Mouse (Mus musculus) limb, embryonic 15.5 days (tissue): ENCODE results near the gene Mprip. TPM values are rescaled to one million over a fixed set of nuclear protein-coding genes. Genes with fewer than 3 reads are reported as not detected.

ENCODE experiments used
- ATAC-seq: fragments of 200-750 bp; cut with Nextera tagmentation; 2 replicates; pipeline ENCODE4 v1.8.0; 2017; ENCODE audit warnings: low read depth, moderate TSS enrichment; ENCODE audit not compliant: insufficient number of reproducible peaks, low FRiP score, low TSS enrichment
- H3K27ac ChIP-seq: fragments of 300-500 bp; sonication (generic); 2 replicates; pipeline ENCODE4 v1.5.1; 2015; ENCODE audit warnings: moderate library complexity, mild to moderate bottlenecking, inconsistent platforms
- H3K27me3 ChIP-seq: fragments of 300-500 bp; sonication (generic); 2 replicates; pipeline ENCODE4 v1.6.1; 2015; ENCODE audit warnings: inconsistent platforms
- H3K36me3 ChIP-seq: fragments of 300-500 bp; sonication (generic); 2 replicates; pipeline ENCODE4 v1.6.1; 2015; ENCODE audit warnings: inconsistent platforms
- H3K4me1 ChIP-seq: fragments of 300-500 bp; sonication (generic); 2 replicates; pipeline ENCODE4 v1.6.1; 2015; ENCODE audit warnings: inconsistent platforms
- H3K4me2 ChIP-seq: fragments of 300-500 bp; sonication (generic); 2 replicates; pipeline ENCODE4 v1.6.1; 2015; ENCODE audit warnings: mild to moderate bottlenecking, inconsistent platforms
- H3K4me3 ChIP-seq: fragments of 300-500 bp; sonication (generic); 2 replicates; pipeline ENCODE4 v1.5.1; 2015; ENCODE audit warnings: mild to moderate bottlenecking, inconsistent platforms
- H3K9ac ChIP-seq: fragments of 300-500 bp; sonication (generic); 2 replicates; pipeline ENCODE4 v1.6.1; 2015; ENCODE audit warnings: inconsistent platforms
- H3K9me3 ChIP-seq: fragments of 300-500 bp; sonication (generic); 2 replicates; pipeline ENCODE4 v1.6.1; 2016; ENCODE audit warnings: inconsistent platforms
- WGBS: fragments of 180-500 bp; shearing (Covaris S2); methylation state at CpG from one replicate; pipeline ENCODE4 v1.1.7; 2015; 5-methylcytosine and 5-hydroxymethylcytosine counted together
- polyA plus RNA-seq: library from polyadenylated mRNA; unstranded; fragments of >200 nt; fragmentation: Nextera tagmentation; extraction: Ambion mirVana; gene quantifications from 2 replicates; pipeline ENCODE4 v1.2.1, GENCODE M21; 2015

The Mprip gene
- polyA plus RNA-seq, 1 experiment from 2014 or later = 55.4 TPM

GRCm38 (mm10) chr11:59786444-59787198 is 125.5 kb downstream of the Mprip start:
- Histone ChIP-seq H3K4me2 (peak overlapping the region; percentile 97), H3K9me3 (no peaks in the 10 kb centered on the region), H3K27me3 (no peaks in the 10 kb centered on the region), H3K36me3 (peaks cover 5% of the 10 kb centered on the region), H3K4me3 (peak overlapping the region; percentile 50), H3K27ac (no peak overlapping the region), H3K9ac (peak overlapping the region; percentile 50; the same call in 1 of the 2 replicates), H3K4me1 (peaks cover 11% of the 10 kb centered on the region)
- WGBS = 49% methylated on average over 15 of the region's 15 CpGs
- no peak for ATAC-seq

GRCm38 (mm10) chr11:59787199-59787781 is 126.2 kb downstream of the Mprip start, which contains the start of gene Pld6:
TSS of gene Pld6 (minus strand) at chr11:59787645.
- peak within 1 kb of the TSS; percentile 97 for H3K4me2 ChIP-seq
- peaks cover 12% of the 10 kb centered on the region for H3K36me3 ChIP-seq
- WGBS = under 1% methylated on average over 51 of the region's 51 CpGs
- H3K27ac ChIP-seq = no peak within 1 kb of the TSS
- peak within 1 kb of the TSS; percentile 50 for H3K4me3 ChIP-seq
- peaks cover 11% of the 10 kb centered on the region for H3K4me1 ChIP-seq
- H3K9me3 ChIP-seq = no peaks in the 10 kb centered on the region
- peak within 1 kb of the TSS; percentile 50 for H3K9ac ChIP-seq
- no peak; the same call in 1 of the 2 replicates for ATAC-seq
- no peaks in the 10 kb centered on the region for H3K27me3 ChIP-seq

GRCm38 (mm10) chr11:59789311-59789710 is 128.2 kb downstream of the Mprip start:
- no peak overlapping the region for H3K9ac ChIP-seq
- H3K27me3 ChIP-seq = no peaks in the 10 kb centered on the region
- no peaks in the 10 kb centered on the region for H3K9me3 ChIP-seq
- H3K4me3 ChIP-seq = no peak overlapping the region
- H3K36me3 ChIP-seq = peaks cover 32% of the 10 kb centered on the region
- H3K27ac ChIP-seq = no peak overlapping the region
- 78% methylated on average over 1 of the region's 1 CpGs for WGBS
- no peak overlapping the region for H3K4me2 ChIP-seq
- H3K4me1 ChIP-seq = peaks cover 11% of the 10 kb centered on the region
- ATAC-seq = no peak

DNA sequence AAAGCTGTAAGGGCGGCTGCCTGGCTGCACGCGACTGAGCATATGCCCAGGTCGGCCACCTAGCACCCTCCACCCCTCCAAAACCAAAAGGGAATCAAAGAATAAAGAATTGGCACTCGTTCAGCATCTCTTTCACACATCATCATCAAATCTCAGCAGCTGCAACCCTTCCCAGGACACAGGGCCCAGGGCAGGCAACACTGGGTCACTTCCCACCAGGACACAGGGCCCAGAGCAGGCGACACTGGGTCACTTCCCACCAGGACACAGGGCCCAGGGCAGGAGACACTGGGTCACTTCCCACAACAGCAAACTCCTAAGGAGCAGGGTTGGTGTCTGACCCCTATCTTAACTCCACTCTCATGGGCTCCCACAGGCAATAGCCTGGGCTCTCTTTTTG is 132.3 kb downstream of the Mprip start:
- WGBS = 92% methylated on average over 6 of the region's 6 CpGs
- Histone ChIP-seq H3K27ac (no peak overlapping the region), H3K9ac (no peak overlapping the region), H3K36me3 (peaks cover 71% of the 10 kb centered on the region), H3K4me1 (no peaks in the 10 kb centered on the region), H3K4me3 (no peak overlapping the region), H3K4me2 (no peak overlapping the region), H3K27me3 (no peaks in the 10 kb centered on the region), H3K9me3 (no peaks in the 10 kb centered on the region)
- ATAC-seq = no peak

DNA sequence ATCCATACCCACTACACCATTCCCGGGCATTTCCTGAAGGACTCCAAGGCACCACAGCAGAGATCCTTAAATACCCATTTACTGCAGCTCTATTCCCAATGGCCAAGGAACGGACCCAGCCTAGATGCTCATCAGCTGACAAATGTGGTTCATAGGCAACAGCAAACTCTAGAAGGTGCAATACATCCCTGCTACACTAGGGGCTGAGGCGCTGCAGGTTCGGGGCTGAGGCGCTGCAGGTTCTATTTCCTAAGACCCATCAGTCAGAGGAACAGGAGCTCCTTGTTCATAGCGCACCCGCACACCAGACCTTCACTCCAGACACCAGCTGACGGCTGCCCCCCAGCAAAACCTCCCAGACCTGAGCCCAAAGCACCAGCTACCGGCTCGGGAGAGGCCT is 139.3 kb downstream of the Mprip start:
- ATAC-seq = no peak
- Histone ChIP-seq H3K36me3 (peaks cover 95% of the 10 kb centered on the region), H3K4me2 (no peak overlapping the region), H3K9ac (no peak overlapping the region), H3K27ac (no peak overlapping the region), H3K4me3 (no peak overlapping the region), H3K4me1 (no peaks in the 10 kb centered on the region), H3K27me3 (no peaks in the 10 kb centered on the region), H3K9me3 (no peaks in the 10 kb centered on the region)
- WGBS = 93% methylated on average over 10 of the region's 10 CpGs

GRCm38 (mm10) chr11:59801881-59802280 is 140.8 kb downstream of the Mprip start:
- H3K9me3 ChIP-seq = no peaks in the 10 kb centered on the region
- H3K4me3 ChIP-seq = no peak overlapping the region
- no peak overlapping the region for H3K9ac ChIP-seq
- H3K4me2 ChIP-seq = no peak overlapping the region
- H3K27me3 ChIP-seq = no peaks in the 10 kb centered on the region
- H3K4me1 ChIP-seq = no peaks in the 10 kb centered on the region; the same call in 1 of the 2 replicates
- peaks cover 95% of the 10 kb centered on the region for H3K36me3 ChIP-seq
- WGBS = 94% methylated on average over 8 of the region's 8 CpGs
- ATAC-seq = no peak
- no peak overlapping the region for H3K27ac ChIP-seq

DNA sequence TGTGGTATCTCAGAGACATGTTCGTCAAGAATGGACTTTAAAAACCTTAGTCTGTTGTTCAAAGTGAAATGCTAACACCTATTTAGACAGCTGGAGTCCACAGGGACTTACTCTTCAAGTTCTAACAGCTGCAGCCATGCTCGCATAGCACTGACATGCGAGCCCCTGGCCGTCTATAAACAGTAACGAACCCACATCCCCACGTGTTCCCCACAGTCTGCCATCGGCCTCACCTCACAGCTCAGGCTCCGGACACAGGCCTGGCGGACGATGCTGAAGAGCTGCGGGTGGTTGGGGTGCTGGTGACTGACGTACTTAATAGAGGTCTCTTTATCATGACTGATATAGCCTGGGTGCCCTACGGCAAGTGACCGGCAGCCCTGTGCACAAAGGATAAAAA is 142.4 kb downstream of the Mprip start:
- Histone ChIP-seq H3K9me3 (no peaks in the 10 kb centered on the region), H3K27me3 (no peaks in the 10 kb centered on the region), H3K4me3 (no peak overlapping the region), H3K4me1 (peaks cover 6% of the 10 kb centered on the region), H3K4me2 (no peak overlapping the region), H3K36me3 (peaks cover 90% of the 10 kb centered on the region), H3K9ac (no peak overlapping the region), H3K27ac (no peak overlapping the region; the same call in 1 of the 2 replicates)
- ATAC-seq = no peak
- 68% methylated on average over 14 of the region's 14 CpGs for WGBS

DNA sequence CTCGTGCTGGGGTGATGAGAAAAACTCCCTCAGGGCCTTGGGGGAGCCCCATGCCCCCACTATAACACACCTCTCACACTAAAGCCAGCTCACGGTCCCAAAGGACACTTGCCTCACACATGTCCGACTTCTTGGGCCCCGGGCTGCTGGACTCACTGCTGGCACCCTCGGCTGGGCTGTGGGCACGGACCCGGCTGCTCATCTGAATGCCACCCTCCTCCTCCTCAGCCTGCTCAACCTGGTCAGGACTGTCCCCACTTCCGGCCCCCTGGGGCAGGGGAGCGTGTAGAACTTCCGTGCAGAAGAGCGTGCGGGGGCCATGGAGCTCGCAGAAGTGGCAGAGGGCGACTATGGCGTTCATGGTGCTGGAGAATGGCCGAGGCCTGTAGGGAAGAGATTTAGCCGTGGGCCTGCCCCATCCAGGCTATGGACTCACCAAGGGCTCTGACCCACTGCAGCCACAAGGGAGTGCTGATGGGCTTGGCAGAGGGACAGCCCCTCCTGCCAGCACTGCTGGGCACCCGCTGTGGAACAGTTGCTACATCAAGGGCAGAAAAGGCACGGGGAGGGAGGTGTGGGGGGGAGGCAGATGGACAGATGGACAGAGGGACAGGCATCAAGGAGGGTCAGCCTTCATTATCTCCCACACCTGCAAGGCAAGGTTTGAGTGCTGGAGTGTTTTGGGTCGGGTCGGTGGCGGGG is 143.5 kb downstream of the Mprip start:
- WGBS = 90% methylated on average over 22 of the region's 22 CpGs
- no peaks in the 10 kb centered on the region for H3K9me3 ChIP-seq

GRCm38 (mm10) chr11:59805256-59805655 is 144.2 kb downstream of the Mprip start:
- Histone ChIP-seq H3K27me3 (no peaks in the 10 kb centered on the region), H3K36me3 (peaks cover 73% of the 10 kb centered on the region), H3K27ac (no peak overlapping the region), H3K9me3 (no peaks in the 10 kb centered on the region), H3K4me3 (no peak overlapping the region), H3K4me1 (peaks cover 14% of the 10 kb centered on the region), H3K9ac (no peak overlapping the region), H3K4me2 (no peak overlapping the region)
- no peak for ATAC-seq
- 79% methylated on average over 1 of the region's 1 CpGs for WGBS

More for the DNA sequence above, 143.5 kb downstream of the Mprip start:
- Histone ChIP-seq H3K9ac (no peak overlapping the region), H3K27me3 (no peaks in the 10 kb centered on the region), H3K4me1 (peaks cover 14% of the 10 kb centered on the region), H3K4me3 (no peak overlapping the region), H3K36me3 (peaks cover 80% of the 10 kb centered on the region), H3K4me2 (no peak overlapping the region), H3K27ac (no peak overlapping the region)
- ATAC-seq = no peak

DNA sequence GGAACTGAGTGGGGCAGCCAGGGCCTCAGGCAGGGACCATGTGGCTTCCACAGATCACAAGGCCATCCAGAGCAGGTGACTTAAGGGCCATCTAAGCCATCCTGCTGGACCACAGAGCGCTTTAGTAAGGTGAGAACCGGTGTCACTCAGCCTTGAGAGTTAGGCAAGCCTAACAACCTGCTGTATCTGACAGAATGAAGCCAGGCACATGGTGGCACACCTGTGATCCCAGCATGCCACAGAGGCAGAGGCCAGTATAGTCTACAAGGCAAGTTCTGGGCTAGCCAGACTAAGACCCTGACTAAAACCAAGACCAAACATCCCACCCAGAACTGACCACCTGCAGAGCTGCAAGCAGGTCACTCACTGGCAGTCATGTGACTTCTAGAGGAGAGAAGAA is 144.6 kb downstream of the Mprip start:
- Histone ChIP-seq H3K36me3 (peaks cover 69% of the 10 kb centered on the region), H3K4me2 (no peak overlapping the region), H3K4me3 (no peak overlapping the region), H3K4me1 (peaks cover 14% of the 10 kb centered on the region), H3K9ac (no peak overlapping the region), H3K27me3 (no peaks in the 10 kb centered on the region), H3K27ac (no peak overlapping the region), H3K9me3 (no peaks in the 10 kb centered on the region)
- no peak for ATAC-seq
- whole genome bisulfite sequencing = 91% methylated on average over 2 of the region's 2 CpGs

- peak overlapping the region; percentile 98 for H3K27ac ChIP-seq
- H3K4me3 ChIP-seq = peak overlapping the region; percentile 92
- H3K27me3 ChIP-seq = no peaks in the 10 kb centered on the region
- H3K36me3 ChIP-seq = peaks cover 43% of the 10 kb centered on the region
- no peak for ATAC-seq
- peak overlapping the region; percentile 72 for H3K4me2 ChIP-seq
- peaks cover 19% of the 10 kb centered on the region for H3K4me1 ChIP-seq
- H3K9me3 ChIP-seq = no peaks in the 10 kb centered on the region
- WGBS = 61% methylated on average over 14 of the region's 14 CpGs
- peak overlapping the region; percentile 91; the same call in 1 of the 2 replicates for H3K9ac ChIP-seq
Measured at GRCm38 (mm10) chr11:59808170-59808960, 147.3 kb downstream of the Mprip start.
